Mouse (Mus musculus) heart, adult 9 months (tissue): ENCODE data around the gene Tbc1d10a.

Experiments
- DNase-seq, 2 experiments: peaks; one replicate each; pipeline ENCODE4 v3.0.0; 2022; ENCODE audit warnings: low spot score in 2 of 2

Gene Tbc1d10a

GRCm38 (mm10) chr11:4237389-4237912 is 50.9 kb downstream of the Tbc1d10a start:
- no peak for DNase-seq

GRCm38 (mm10) chr11:4238167-4238566 is 51.6 kb downstream of the Tbc1d10a start:
- DNase-seq, result no peak

- DNase-seq, result no peak
These were observed 53.1 kb downstream of the Tbc1d10a start for GRCm38 (mm10) chr11:4239691-4240090.

- DNase-seq, result no peak
These were observed 53.6 kb downstream of the Tbc1d10a start for GRCm38 (mm10) chr11:4240151-4240550.

- no peak for DNase-seq
These were observed 54.6 kb downstream of the Tbc1d10a start for GRCm38 (mm10) chr11:4241180-4241579.

GRCm38 (mm10) chr11:4246126-4246525 is 59.5 kb downstream of the Tbc1d10a start:
- DNase-seq, result no peak

GRCm38 (mm10) chr11:4246623-4247022 is 60.0 kb downstream of the Tbc1d10a start:
- no peak for DNase-seq

GRCm38 (mm10) chr11:4247201-4247959 is 60.8 kb downstream of the Tbc1d10a start:
- no peak for DNase-seq

- DNase-seq, result no peak
These were observed 62.6 kb downstream of the Tbc1d10a start for GRCm38 (mm10) chr11:4249151-4249550.

- no peak for DNase-seq
These were observed 63.7 kb downstream of the Tbc1d10a start for GRCm38 (mm10) chr11:4250290-4250689.

GRCm38 (mm10) chr11:4251376-4251775 is 64.8 kb downstream of the Tbc1d10a start:
- no peak for DNase-seq

- DNase-seq, result no peak
These were observed 66.3 kb downstream of the Tbc1d10a start for GRCm38 (mm10) chr11:4252886-4253285.

GRCm38 (mm10) chr11:4256846-4257607 is 70.4 kb downstream of the Tbc1d10a start, which contains the start of gene Lif:
Gene Lif, plus strand, starts transcription at chr11:4257557.
- no peak for DNase-seq

- no peak for DNase-seq
These were observed 71.2 kb downstream of the Tbc1d10a start for GRCm38 (mm10) chr11:4257756-4258155.

- peak; percentile 68 to 84 for DNase-seq
These were observed 72.1 kb downstream of the Tbc1d10a start for GRCm38 (mm10) chr11:4258657-4259082.

- DNase-seq, result peak; percentile 56 to 64
These were observed 74.0 kb downstream of the Tbc1d10a start for GRCm38 (mm10) chr11:4260463-4261187.

- peak in 1 of 2 experiments; percentile 52 for DNase-seq
These were observed 74.6 kb downstream of the Tbc1d10a start for GRCm38 (mm10) chr11:4261188-4261494.

- DNase-seq, result no peak
These were observed 75.4 kb downstream of the Tbc1d10a start for GRCm38 (mm10) chr11:4261969-4262368.

GRCm38 (mm10) chr11:4262847-4263246 is 76.3 kb downstream of the Tbc1d10a start:
- no peak for DNase-seq

GRCm38 (mm10) chr11:4263296-4263695 is 76.7 kb downstream of the Tbc1d10a start:
- no peak for DNase-seq

GRCm38 (mm10) chr11:4264066-4264465 is 77.5 kb downstream of the Tbc1d10a start:
- DNase-seq, result peak; percentile 69 to 79
